Mouse (Mus musculus): Measurements from ENCODE around the gene Trim37. TPM values are rescaled to one million over a fixed set of nuclear protein-coding genes. Genes with fewer than 3 reads are reported as not detected.

Trim37 gene
- total RNA-seq, 1 experiment = 36.9 TPM

GRCm38 (mm10) chr11:87087142-87087541 lies 39.7 kb upstream of the Trim37 start:
- TF ChIP-seq HCFC1 (IDR thresholded peaks at IDR 0.05; ENCODE audit: borderline replicate concordance, insufficient read depth, low read length) (no peak), ZC3H11A (IDR thresholded peaks at IDR 0.05; ENCODE audit: borderline replicate concordance, low read depth, low read length) (no peak), CHD2 (IDR thresholded peaks at IDR 0.05; ENCODE audit: low read depth, low read length) (no peak), ZNF384 (IDR thresholded peaks at IDR 0.05; ENCODE audit: low read depth, low read length) (no peak), MAFK (IDR thresholded peaks at IDR 0.05; ENCODE audit: insufficient read depth, low read depth, low read length) (no peak)
- in situ Hi-C loops (cut with MboI; ENCODE audit: low sequenced_read_pairs in 2 of 2, unreplicated experiment in 2 of 2) = no loop called here
- Histone ChIP-seq H3K9me3 (ENCODE audit: control insufficient read depth, insufficient read depth, low read depth, low read length) (no peaks in the 10 kb centered on the region), H3K36me3 (ENCODE audit: control insufficient read depth, insufficient read depth, low read length, poor library complexity, severe bottlenecking) (peaks cover 14% of the 10 kb centered on the region), H3K4me3 (ENCODE audit: insufficient read depth in 1 of 2, low read depth in 1 of 2, low read length in 2 of 2, poor library complexity in 1 of 2, severe bottlenecking in 1 of 2) (peak overlapping the region in 1 of 2 experiments; percentile 96; a peak in 2 of 4 replicates), H3K27ac (ENCODE audit: insufficient read depth, low read depth, low read length, poor library complexity, severe bottlenecking) (no peak overlapping the region), H3K9ac (ENCODE audit: insufficient read depth, low read depth, low read length, poor library complexity, severe bottlenecking) (no peak overlapping the region), H3K4me1 (ENCODE audit: control insufficient read depth in 2 of 2, insufficient read depth in 2 of 2, low read length in 2 of 2, poor library complexity in 1 of 2) (peaks cover 3 to 4% of the 10 kb centered on the region in 2 experiments; a peak in 1 of 4 replicates)
- DNase-seq (ENCODE audit: low read depth, low spot score) = no peak

GRCm38 (mm10) chr11:87108409-87108754 lies 18.5 kb upstream of the Trim37 start, which contains the start of gene Prr11:
Prr11 (minus strand) TSS chr11:87108708.
- in situ Hi-C loops (cut with MboI; ENCODE audit: low sequenced_read_pairs in 2 of 2, unreplicated experiment in 2 of 2) = no loop called here
- no peaks in the 10 kb centered on the region for H3K9me3 ChIP-seq (ENCODE audit: control insufficient read depth, insufficient read depth, low read depth, low read length)
- H3K36me3 ChIP-seq (ENCODE audit: control insufficient read depth, insufficient read depth, low read length, poor library complexity, severe bottlenecking) = peaks cover 1% of the 10 kb centered on the region; the same call in 1 of the 2 replicates
- H3K4me1 ChIP-seq (ENCODE audit: control insufficient read depth in 2 of 2, insufficient read depth in 2 of 2, low read length in 2 of 2, poor library complexity in 1 of 2) = peaks cover 0 to 9% of the 10 kb centered on the region in 2 experiments; a peak in 1 of 4 replicates
- DNase-seq (ENCODE audit: low read depth, low spot score) = no peak
- H3K9ac ChIP-seq (ENCODE audit: insufficient read depth, low read depth, low read length, poor library complexity, severe bottlenecking) = peak within 1 kb of the TSS; percentile 98
- H3K27ac ChIP-seq (ENCODE audit: insufficient read depth, low read depth, low read length, poor library complexity, severe bottlenecking) = peak within 1 kb of the TSS; percentile 91
- no peak for TF ChIP-seq ZC3H11A (IDR thresholded peaks at IDR 0.05; ENCODE audit: borderline replicate concordance, low read depth, low read length)
- peak; percentile 33; the same call in 1 of the 2 replicates for TF ChIP-seq HCFC1 (IDR thresholded peaks at IDR 0.05; ENCODE audit: borderline replicate concordance, insufficient read depth, low read length)
- H3K4me3 ChIP-seq (ENCODE audit: insufficient read depth in 1 of 2, low read depth in 1 of 2, low read length in 2 of 2, poor library complexity in 1 of 2, severe bottlenecking in 1 of 2) = peak within 1 kb of the TSS; percentile 94 to 99

- Histone ChIP-seq H3K9me3 (ENCODE audit: control insufficient read depth, insufficient read depth, low read depth, low read length) (no peaks in the 10 kb centered on the region), H3K4me3 (ENCODE audit: insufficient read depth in 1 of 2, low read depth in 1 of 2, low read length in 2 of 2, poor library complexity in 1 of 2, severe bottlenecking in 1 of 2) (peak within 1 kb of the TSS; percentile 94 to 99), H3K9ac (ENCODE audit: insufficient read depth, low read depth, low read length, poor library complexity, severe bottlenecking) (peak within 1 kb of the TSS; percentile 98), H3K4me1 (ENCODE audit: control insufficient read depth in 2 of 2, insufficient read depth in 2 of 2, low read length in 2 of 2, poor library complexity in 1 of 2) (peaks cover 0 to 9% of the 10 kb centered on the region in 2 experiments; a peak in 1 of 4 replicates), H3K36me3 (ENCODE audit: control insufficient read depth, insufficient read depth, low read length, poor library complexity, severe bottlenecking) (peaks cover 2% of the 10 kb centered on the region; the same call in 1 of the 2 replicates), H3K27ac (ENCODE audit: insufficient read depth, low read depth, low read length, poor library complexity, severe bottlenecking) (peak within 1 kb of the TSS; percentile 91)
- TF ChIP-seq CHD2 (IDR thresholded peaks at IDR 0.05; ENCODE audit: low read depth, low read length) = peak; percentile 95
- TF ChIP-seq ZC3H11A (IDR thresholded peaks at IDR 0.05; ENCODE audit: borderline replicate concordance, low read depth, low read length) = no peak
- peak; percentile 64; the same call in 1 of the 2 replicates for TF ChIP-seq HCFC1 (IDR thresholded peaks at IDR 0.05; ENCODE audit: borderline replicate concordance, insufficient read depth, low read length)
- DNase-seq (ENCODE audit: low read depth, low spot score) = peak; percentile 100
- in situ Hi-C loops (cut with MboI; ENCODE audit: low sequenced_read_pairs in 2 of 2, unreplicated experiment in 2 of 2) = no loop called here
Measured at GRCm38 (mm10) chr11:87108755-87109518, 17.9 kb upstream of the Trim37 start, which contains the start of gene Ska2. Ska2 (plus strand) TSS chr11:87109234.

- Histone ChIP-seq H3K36me3 (ENCODE audit: control insufficient read depth, insufficient read depth, low read length, poor library complexity, severe bottlenecking) (peaks cover 2% of the 10 kb centered on the region; the same call in 1 of the 2 replicates), H3K27ac (ENCODE audit: insufficient read depth, low read depth, low read length, poor library complexity, severe bottlenecking) (peak overlapping the region; percentile 91), H3K4me1 (ENCODE audit: control insufficient read depth in 2 of 2, insufficient read depth in 2 of 2, low read length in 2 of 2, poor library complexity in 1 of 2) (peaks cover 0 to 9% of the 10 kb centered on the region in 2 experiments; a peak in 1 of 4 replicates), H3K9me3 (ENCODE audit: control insufficient read depth, insufficient read depth, low read depth, low read length) (no peaks in the 10 kb centered on the region), H3K9ac (ENCODE audit: insufficient read depth, low read depth, low read length, poor library complexity, severe bottlenecking) (peak overlapping the region; percentile 98), H3K4me3 (ENCODE audit: insufficient read depth in 1 of 2, low read depth in 1 of 2, low read length in 2 of 2, poor library complexity in 1 of 2, severe bottlenecking in 1 of 2) (peak overlapping the region; percentile 92 to 94)
- no peak for DNase-seq (ENCODE audit: low read depth, low spot score)
- TF ChIP-seq HCFC1 (IDR thresholded peaks at IDR 0.05; ENCODE audit: borderline replicate concordance, insufficient read depth, low read length) = no peak
- no peak for TF ChIP-seq CHD2 (IDR thresholded peaks at IDR 0.05; ENCODE audit: low read depth, low read length)
- TF ChIP-seq ZNF384 (IDR thresholded peaks at IDR 0.05; ENCODE audit: low read depth, low read length) = no peak
- TF ChIP-seq ZC3H11A (IDR thresholded peaks at IDR 0.05; ENCODE audit: borderline replicate concordance, low read depth, low read length) = no peak
- in situ Hi-C loops (cut with MboI; ENCODE audit: low sequenced_read_pairs in 2 of 2, unreplicated experiment in 2 of 2) = no loop called here
Measured at GRCm38 (mm10) chr11:87109519-87110171, 17.2 kb upstream of the Trim37 start.

Data from ES-E14 (cell line).